Mouse (Mus musculus) spleen, postnatal 36 days (tissue): ENCODE measurements around the gene Kcnj13.

Source experiments
- DNase-seq, 2 experiments: peaks; one replicate each; pipeline ENCODE4 v3.0.0; 2022; ENCODE audit warnings: low spot score in 2 of 2, mixed read lengths in 1 of 2

Gene Kcnj13

GRCm38 (mm10) chr1:87394594-87394993 is at the start of gene Kcnj13:
Gene Kcnj13 (minus strand): TSS chr1:87394729.
- DNase-seq = no peak

- no peak for DNase-seq
Measured at GRCm38 (mm10) chr1:87436583-87436982, 42.1 kb upstream of the Kcnj13 start.

- DNase-seq = no peak
Measured at GRCm38 (mm10) chr1:87435125-87435524, 40.6 kb upstream of the Kcnj13 start.

- peak in 1 of 2 experiments; percentile 7 for DNase-seq
Measured at GRCm38 (mm10) chr1:87418733-87419132, 24.2 kb upstream of the Kcnj13 start.

- no peak for DNase-seq
Measured at GRCm38 (mm10) chr1:87409380-87409779, 14.9 kb upstream of the Kcnj13 start.

GRCm38 (mm10) chr1:87406012-87406411 is 11.5 kb upstream of the Kcnj13 start:
- no peak for DNase-seq

GRCm38 (mm10) chr1:87404710-87405109 is 10.2 kb upstream of the Kcnj13 start:
- DNase-seq = no peak

- no peak for DNase-seq
Measured at GRCm38 (mm10) chr1:87396923-87397586, 2.5 kb upstream of the Kcnj13 start.

GRCm38 (mm10) chr1:87393444-87394195 is 909 bp downstream of the Kcnj13 start:
- no peak for DNase-seq

- DNase-seq = no peak
Measured at GRCm38 (mm10) chr1:87386436-87387092, 8.0 kb downstream of the Kcnj13 start.

- DNase-seq = no peak
Measured at GRCm38 (mm10) chr1:87381152-87381551, 13.4 kb downstream of the Kcnj13 start.

- no peak for DNase-seq
Measured at GRCm38 (mm10) chr1:87379919-87380318, 14.6 kb downstream of the Kcnj13 start.

- DNase-seq = no peak
Measured at GRCm38 (mm10) chr1:87378024-87378560, 16.4 kb downstream of the Kcnj13 start.

GRCm38 (mm10) chr1:87360276-87360675 is 34.3 kb downstream of the Kcnj13 start:
- no peak for DNase-seq

GRCm38 (mm10) chr1:87350576-87350975 is 44.0 kb downstream of the Kcnj13 start:
- no peak for DNase-seq
